Mouse (Mus musculus) left cerebral cortex, postnatal 25 days (tissue): ENCODE data around the gene Ccdc149. TPM values are rescaled to one million over a fixed set of nuclear protein-coding genes. Genes with fewer than 3 reads are reported as not detected.

Source experiments
- DNase-seq, 2 experiments: peaks; one replicate each; pipeline ENCODE4 v3.0.0; 2022; ENCODE audit warnings: low spot score in 2 of 2, mixed read lengths in 1 of 2
- intact Hi-C: fragments of 180-260 bp; cut with DNase I; formaldehyde crosslinking; loops from one replicate; pipeline ENCODE4 v1.15.1; 2025
- total RNA-seq, 2 experiments: library from RNA; stranded (reverse); gene quantifications; 2 replicates each; pipeline ENCODE4 v1.2.3; 2021

The Ccdc149 gene
- total RNA-seq, 2 experiments from 2014 or later: 51.4 to 58.7 TPM

DNA sequence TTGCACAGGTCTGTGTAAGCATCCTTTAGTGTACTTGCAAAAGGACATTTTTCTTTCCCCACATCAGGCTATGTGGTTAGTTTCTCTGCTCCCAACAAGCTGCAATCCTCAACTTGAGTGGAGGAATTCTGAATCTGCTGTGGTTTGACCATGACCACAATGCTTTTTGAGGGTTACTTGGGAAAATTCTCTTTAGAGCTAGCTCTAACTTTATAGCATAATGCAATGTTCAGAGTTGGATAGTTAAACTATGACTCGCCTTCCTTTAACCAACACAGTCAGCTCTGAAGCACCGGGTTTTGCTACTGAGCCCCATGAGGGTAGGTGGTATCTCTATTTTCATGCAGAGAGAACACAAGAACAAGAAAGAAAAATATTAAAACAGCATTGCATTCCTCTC, 119.8 kb downstream of the Ccdc149 start:
- intact Hi-C loops: no loop called here
- no peak for DNase-seq

DNA sequence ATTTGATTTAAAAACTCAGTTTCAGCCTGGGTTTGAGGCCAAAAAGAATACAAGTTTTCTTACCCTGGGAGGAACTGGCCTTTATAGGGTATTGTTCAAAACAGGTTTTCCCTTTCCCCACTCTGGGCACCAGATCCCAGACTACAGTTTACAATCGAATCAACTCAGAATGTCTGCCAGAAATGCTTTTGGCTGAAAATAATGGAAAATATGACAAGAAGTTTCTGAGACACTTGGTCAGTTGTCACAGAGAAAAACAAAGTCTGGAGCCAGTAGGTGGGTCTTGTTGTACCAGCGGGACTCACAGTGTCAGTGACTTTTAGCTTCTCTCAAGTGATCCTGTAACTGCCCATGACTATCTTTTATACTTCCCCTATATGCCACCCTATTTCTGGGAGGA, 120.9 kb downstream of the Ccdc149 start:
- no peak for DNase-seq
- intact Hi-C loops: no loop called here

DNA sequence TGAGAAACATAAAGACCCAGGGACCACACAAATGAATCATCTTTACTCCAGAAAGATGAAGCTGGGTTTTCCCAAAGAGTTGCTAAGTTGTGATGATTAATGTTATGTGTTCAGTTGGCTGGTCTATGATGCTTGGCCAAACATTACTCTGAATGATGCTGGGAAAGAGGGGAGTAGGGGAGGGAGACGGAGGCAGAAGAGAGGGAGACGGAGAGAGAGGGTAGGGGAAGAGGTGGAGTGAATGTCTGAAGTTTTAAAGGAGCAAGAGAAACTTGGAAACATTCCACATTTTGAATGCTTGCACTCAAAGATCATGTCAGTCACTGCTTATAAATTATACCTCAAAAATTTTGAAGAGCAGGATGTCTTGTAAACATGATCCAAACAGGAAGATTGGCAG, 124.4 kb downstream of the Ccdc149 start:
- DNase-seq: no peak
- intact Hi-C loops: no loop called here

DNA sequence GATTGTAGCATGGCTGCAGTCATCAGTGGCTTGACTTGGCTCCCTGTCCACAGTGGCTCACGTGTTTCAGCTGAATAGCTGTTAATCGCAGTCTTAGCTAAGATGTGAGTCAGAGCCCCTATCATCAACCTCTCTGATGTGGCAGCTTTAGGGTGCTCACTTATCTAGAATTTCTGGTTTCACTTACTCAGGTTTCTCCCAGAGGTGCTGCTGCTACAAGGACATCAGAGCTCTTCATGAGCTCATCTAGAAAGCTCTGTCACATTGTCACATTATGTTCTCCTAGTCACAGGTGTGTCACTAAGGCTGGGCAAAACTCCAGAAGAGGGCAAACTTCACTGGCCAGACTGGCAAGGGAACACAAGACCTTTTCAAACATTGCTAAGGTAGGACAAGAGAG, 132.2 kb downstream of the Ccdc149 start:
- intact Hi-C loops: loop anchor here (5.0 kb wide), 1 partner anchor 1952 kb away; no protein-coding TSS in a partner anchor

DNA sequence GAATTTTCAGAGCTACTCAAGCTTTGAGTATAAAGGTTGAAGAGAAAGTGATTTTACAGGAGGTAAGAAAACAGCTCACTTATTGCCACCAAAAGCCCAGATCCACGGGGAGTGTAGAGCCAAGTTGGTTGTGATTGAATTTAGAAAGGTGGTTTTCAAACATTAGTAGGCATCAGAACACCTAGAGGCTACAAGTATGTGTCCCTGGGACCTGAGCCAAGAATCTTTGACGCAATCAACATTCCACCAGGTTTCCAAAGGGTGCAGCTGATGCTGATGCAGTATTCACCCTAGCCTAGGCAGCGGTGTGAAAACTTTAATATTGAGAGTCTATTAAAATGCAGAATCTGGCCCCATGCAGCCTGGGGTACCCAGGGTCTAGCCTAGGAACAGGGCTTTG, 135.7 kb downstream of the Ccdc149 start:
- intact Hi-C loops: loop anchor here (5.0 kb wide), 1 partner anchor 1948 kb away; no protein-coding TSS in a partner anchor
- DNase-seq: no peak

More for the DNA sequence above, 132.2 kb downstream of the Ccdc149 start:
- DNase-seq: no peak

DNA sequence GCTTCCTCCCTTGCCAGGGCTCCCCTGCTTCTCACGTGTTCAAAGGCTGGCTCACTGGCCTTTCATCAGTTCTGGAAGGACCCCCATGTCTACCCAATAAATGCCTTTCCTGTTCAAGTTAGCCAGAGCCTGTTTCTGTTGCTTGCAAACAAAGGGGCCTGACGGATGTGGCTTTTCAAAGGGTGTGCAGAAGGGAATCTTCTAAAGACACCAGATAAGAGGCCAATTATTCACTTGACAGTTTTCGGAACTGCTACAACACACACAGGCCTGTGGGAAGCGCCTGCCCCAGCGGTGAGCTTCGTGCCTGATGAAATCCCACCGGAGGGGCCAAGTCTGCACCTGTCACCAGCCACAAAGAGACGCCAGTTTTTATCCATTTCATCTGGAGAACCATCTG, 139.2 kb downstream of the Ccdc149 start:
- DNase-seq: no peak
- intact Hi-C loops: no loop called here

Other genes with a start within 250 kb of the Ccdc149 start
- 1 to 10 TPM; 6.9 to 8.6 TPM for gene Sod3, start 107.7 kb downstream of the Ccdc149 start, total RNA-seq
- gene Lgi2, start 94.9 kb upstream of the Ccdc149 start, total RNA-seq: 10 to 100 TPM; 44.6 to 57.0 TPM
- 10 to 100 TPM; 10.1 TPM for gene Sepsecs, start 198.2 kb upstream of the Ccdc149 start, total RNA-seq